Mouse (Mus musculus): ENCODE measurements around the gene Ccdc89.

Ccdc89 gene

DNA sequence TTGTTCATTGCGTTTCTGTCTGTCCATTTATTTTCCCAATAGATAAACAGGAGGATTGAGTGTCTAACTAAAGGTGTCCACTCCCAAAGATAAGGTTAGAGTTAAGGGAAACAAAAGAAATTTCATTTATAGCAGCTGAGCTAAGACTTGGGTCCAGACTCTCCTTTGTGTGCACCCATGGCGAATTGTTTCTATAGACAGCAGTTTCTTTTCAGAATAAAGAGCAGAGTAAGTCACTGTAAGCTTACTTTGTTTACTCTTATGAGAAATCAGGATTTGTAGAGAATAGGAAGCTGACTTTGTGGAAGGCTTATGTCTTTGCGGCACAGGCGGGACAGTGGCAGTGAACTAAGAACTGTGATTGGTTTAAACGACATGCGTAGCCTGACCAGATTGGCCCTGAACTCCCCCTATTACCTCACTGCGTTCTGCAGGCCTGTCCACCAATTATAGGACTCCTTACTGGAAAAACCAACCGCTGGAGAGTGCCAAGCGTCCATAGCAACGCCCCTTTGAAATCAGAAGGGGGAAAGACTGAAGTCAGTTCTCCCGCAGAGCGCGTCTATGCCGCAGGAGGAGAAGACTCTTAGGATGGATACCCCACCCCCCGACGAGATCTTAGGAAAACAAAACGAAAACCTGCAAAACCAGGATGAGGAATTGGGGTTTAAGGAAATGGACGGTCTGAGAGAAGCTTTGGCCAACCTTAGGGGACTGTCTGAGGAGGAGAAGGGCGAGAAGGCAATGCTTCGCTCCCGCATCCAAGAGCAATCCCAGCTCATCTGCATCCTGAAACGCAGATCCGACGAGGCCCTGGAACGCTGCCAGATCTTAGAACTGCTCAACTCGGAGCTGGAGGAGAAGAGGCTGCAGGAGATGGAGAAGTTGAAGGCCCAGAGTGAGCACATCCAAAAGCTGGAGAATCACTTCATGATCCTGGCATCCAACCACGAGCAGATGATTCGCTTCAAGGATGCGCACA lies at the start of gene Ccdc89:
Gene Ccdc89, plus strand, starts transcription at position 558 of the 982 bp plus-strand sequence.
- peak; percentile 74 to 80 for DNase-seq (ENCODE audit: low spot score in 2 of 2)

DNA sequence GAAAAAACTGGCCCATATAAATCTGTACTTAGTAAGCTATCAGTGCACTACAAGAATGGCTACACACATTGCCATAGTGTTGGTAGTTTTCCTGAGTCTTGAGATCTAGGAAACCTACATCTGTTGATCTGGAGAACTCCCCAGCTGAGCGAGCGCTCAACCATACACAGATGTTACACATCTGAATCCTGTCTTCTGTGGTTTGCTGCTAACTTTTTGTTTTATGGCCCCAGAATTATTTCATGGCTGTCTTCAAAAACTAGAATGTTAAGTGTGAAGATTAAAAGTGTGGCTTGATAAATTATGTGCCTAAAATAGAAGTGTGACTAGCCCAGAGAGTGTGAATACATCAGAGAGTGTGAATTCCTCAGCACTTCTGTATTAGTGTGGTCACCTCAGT lies 42.0 kb upstream of the Ccdc89 start:
- no peak for DNase-seq (ENCODE audit: low spot score in 2 of 2)

- peak; percentile 31 to 36 for DNase-seq (ENCODE audit: low spot score in 2 of 2)
Measured at GRCm38 (mm10) chr7:90386885-90387459, 39.4 kb upstream of the Ccdc89 start.

- DNase-seq (ENCODE audit: low spot score in 2 of 2), result no peak
Measured at GRCm38 (mm10) chr7:90389765-90390164, 36.6 kb upstream of the Ccdc89 start.

- DNase-seq (ENCODE audit: low spot score in 2 of 2), result no peak
Measured at GRCm38 (mm10) chr7:90395073-90395472, 31.3 kb upstream of the Ccdc89 start.

- no peak for DNase-seq (ENCODE audit: low spot score in 2 of 2)
Measured at GRCm38 (mm10) chr7:90395928-90396327, 30.4 kb upstream of the Ccdc89 start.

DNA sequence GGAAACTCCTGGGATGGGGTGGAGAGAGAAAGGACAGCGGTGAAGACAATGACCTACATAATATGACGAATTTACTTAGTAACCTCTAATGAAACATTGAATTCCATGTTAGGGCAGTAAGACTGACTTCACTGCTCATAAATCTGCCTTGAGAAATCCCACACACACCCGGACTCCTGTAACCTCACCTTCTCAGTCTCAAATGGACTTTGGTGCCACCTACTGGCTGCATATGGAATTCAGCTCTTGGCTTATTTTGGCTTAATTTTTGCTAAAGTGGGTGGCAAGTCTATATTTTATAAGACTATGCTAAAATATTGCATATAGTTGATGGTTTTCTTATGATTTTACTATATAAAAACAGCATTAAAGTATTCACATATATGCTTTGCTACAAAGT lies 16.4 kb upstream of the Ccdc89 start:
- peak in 1 of 2 experiments; percentile 42 for DNase-seq (ENCODE audit: low spot score in 2 of 2)

DNA sequence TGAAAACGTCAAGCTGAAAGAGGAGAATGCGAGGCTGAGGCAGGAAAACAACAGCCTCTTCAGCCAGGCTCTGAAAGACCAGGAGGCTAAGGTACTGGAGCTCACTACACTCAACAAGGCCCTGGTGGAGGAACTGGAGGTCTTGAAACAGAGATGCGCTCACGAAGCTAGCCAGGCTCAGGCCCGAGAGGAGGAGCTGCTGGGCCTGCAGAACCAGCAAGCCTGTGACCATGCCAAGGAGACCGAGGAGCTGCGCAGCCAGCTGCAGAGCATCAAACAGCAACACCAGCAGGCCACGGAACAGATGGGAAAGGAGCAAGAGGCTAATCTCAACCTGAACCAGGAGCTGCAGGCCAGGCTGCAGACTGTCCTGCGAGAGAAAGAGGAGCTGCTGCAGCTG lies 629 bp downstream of the Ccdc89 start:
- no peak for DNase-seq (ENCODE audit: low spot score in 2 of 2)

- no peak for DNase-seq (ENCODE audit: low spot score in 2 of 2)
Measured at GRCm38 (mm10) chr7:90432221-90432620, 5.8 kb downstream of the Ccdc89 start.

DNA sequence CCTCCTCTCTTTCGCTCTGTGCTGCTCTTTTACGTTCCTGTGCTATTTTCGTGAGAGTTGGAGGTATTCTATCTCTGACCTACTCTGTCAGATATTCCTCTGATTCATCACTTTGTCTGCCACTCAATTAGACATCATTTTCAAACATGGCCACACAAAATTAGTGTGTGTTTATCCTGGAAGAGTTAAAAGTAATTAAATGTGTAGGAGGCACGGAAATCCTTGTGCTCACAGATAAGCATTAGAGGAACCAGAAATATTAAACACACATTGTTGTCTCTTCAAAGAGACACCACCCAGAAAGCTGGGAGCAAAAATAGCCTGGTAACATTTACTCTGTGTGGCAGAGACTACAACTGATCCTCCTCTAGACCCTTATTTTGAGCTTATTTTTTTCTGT lies 13.7 kb downstream of the Ccdc89 start:
- DNase-seq (ENCODE audit: low spot score in 2 of 2), result no peak

DNA sequence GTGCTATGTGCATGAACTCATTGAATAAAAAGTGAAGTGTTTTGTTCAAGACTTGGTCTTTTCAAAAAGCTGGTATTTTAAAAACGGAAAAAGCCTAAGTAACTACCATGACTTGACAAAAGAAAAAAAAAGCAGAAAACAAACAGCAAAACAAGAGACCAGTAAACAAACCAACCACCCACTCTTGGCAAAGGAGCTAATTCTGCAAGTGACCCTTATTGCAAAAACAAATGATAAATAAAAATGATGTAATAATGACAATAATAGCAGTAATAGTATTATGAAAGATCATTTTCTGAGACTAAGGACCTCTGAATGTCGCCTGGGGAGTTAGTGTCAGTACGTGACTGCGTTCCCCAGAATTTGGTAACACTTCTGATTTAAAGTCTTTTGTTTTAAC lies 15.7 kb downstream of the Ccdc89 start:
- DNase-seq (ENCODE audit: low spot score in 2 of 2), result no peak

GRCm38 (mm10) chr7:90442518-90443080 lies 16.2 kb downstream of the Ccdc89 start, which contains the start of gene Crebzf:
Crebzf (plus strand) TSS chr7:90442729.
- peak; percentile 92 to 95 for DNase-seq (ENCODE audit: low spot score in 2 of 2)

DNA sequence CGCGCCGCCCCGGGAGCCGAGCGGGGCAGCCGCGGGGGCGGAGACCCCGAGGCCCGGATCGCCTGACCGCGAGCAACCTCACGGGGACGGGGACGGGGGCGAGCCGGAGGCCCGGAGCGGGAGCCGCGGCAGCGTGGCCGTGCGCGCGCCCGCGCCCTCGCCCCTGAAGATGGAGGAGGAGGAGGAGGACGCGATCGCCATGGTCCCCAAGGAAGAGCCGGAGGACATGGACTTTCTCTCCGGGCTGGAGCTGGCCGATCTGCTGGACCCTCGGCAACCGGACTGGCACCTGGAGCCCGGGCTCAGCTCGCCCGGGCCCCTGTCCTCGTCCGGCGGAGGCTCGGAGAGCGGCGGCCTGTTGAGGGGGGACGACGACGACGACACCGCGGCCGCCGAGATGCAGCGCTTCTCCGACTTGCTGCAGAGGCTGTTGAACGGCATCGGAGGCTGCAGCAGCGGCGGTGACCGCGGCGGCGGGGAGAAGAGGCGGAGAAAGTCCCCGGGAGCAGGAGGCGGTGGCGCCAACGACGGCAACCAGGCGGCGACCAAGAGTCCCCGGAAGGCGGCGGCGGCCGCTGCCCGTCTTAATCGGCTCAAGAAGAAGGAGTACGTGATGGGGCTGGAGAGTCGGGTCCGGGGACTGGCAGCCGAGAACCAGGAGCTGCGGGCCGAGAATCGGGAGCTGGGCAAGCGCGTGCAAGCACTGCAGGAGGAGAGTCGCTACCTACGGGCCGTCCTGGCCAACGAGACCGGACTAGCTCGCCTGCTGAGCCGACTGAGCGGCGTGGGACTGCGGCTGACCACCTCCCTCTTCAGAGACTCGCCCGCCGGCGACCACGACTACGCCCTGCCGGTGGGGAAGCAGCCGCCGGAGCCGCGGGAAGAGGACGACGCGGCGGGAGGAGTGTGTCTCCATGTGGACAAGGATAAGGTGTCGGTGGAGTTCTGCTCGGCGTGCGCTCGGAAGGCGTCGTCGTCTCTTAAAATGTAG lies 17.0 kb downstream of the Ccdc89 start:
- peak; percentile 58 to 76 for DNase-seq (ENCODE audit: low spot score in 2 of 2)

DNA sequence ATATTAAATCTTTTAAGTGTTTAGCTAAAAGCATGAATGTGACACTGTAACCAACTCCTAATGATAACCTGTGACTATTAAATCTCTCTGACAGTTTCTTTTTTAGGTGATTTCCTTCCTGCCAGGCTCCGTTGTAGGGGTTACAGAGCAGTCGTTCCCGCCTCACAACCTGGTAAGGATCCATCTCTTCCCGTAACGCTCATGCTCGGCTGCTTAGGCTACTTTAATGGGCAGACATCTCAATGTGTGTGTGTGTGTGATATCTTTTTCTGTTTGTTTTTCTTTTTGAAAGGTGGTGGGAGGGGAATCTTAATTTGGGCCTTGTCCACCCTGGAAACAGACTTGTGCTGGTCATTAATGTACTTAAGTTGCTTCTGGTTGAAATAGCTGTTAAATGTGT lies 17.8 kb downstream of the Ccdc89 start:
- DNase-seq (ENCODE audit: low spot score in 2 of 2), result no peak

DNA sequence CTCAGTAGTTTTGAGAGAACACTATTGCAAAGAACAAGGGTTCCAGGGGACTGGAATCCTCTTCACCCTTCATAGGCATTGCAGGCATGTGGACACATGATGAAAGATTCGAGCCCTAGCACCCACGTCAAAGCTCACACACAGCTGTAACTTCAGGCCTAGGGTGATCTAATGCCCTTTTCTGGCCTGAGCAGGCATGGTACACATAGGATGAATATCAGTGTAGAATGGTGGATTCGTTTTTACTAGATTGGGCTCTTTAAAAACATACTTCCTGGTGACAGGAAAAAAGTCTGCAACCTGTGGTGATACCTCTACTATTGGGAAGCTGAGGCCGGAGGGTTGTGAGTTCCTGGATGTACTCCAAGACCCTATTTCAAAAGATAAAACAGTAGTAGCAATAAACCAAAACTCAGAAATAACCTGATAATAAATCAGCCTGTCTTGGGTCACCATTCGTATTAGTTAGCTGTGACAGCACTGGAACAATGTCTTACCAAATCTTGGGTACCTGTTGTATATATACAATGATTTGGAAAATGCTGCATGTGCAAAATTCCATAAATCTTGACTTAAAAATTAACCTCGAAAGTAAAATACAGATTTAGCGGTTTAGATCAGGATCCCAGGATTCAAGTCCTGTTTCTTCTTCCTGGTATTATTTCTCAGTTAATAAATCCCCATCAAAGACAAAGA lies 29.9 kb downstream of the Ccdc89 start:
- no peak for DNase-seq (ENCODE audit: low spot score in 2 of 2)

- DNase-seq (ENCODE audit: low spot score in 2 of 2), result peak; percentile 76 to 82
Measured at GRCm38 (mm10) chr7:90456845-90457468, 30.6 kb downstream of the Ccdc89 start, which contains the start of gene Tmem126a. Tmem126a (minus strand) TSS chr7:90457229.

DNA sequence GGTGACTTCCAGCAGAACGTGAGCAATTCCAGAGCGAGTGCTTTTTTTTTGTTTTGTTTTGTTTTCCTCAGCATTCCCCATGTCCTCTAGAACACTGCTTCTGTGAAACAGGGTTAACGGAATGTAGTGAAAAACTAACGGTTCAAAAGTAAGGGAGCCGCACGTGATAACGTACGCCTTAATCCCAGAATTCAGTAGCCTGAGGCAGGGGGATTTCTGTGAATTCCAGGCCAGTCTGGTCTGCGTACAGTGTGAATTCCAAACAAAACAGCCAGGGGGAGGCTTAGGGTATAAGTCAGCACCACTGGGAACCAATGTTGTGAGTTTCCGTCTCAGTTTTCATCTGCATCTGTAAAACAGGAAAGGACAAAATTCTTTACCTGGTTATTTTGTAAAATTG lies 31.1 kb downstream of the Ccdc89 start:
- peak in 1 of 2 experiments; percentile 16 for DNase-seq (ENCODE audit: low spot score in 2 of 2)

DNA sequence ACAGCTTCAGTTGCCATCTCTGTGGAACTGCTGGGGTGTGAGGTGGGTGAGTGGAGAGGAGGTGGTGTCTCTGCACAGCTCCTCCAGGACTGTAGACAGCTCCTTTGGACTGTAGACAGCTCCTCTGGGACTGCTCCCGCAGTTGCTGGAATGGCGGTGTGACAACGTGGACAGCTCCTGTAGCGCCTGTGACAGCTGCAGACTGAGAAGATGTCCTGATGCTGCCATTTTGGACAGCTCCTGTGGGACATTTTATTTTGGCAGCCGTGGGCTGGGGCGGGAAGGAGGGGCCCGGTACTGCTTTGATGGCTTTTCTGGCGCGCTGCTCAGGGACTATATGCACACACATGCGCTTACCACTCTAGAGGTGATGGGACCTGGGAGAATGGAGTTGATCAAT lies 34.0 kb downstream of the Ccdc89 start:
- no peak for DNase-seq (ENCODE audit: low spot score in 2 of 2)

DNA sequence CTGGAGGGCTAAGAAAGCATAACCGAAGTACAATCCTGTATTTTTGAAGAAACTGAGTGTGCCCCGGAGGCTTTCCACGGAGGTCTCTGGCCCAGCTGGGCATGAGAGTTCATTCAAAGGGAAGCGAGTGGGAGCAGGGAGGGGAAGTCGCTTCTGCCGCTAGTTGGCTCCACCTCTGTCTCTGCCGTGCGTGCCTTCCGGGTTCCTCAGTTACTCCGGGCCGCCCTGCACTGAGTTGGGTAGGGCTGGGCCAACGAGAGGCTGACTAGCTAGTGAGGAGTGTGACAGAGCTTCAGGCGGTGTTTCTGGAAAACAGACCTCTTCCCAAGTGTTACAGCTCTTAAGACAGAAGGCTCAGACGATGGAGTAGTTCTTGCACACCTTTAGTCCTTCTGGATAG lies 34.6 kb downstream of the Ccdc89 start:
- DNase-seq (ENCODE audit: low spot score in 2 of 2), result no peak

DNA sequence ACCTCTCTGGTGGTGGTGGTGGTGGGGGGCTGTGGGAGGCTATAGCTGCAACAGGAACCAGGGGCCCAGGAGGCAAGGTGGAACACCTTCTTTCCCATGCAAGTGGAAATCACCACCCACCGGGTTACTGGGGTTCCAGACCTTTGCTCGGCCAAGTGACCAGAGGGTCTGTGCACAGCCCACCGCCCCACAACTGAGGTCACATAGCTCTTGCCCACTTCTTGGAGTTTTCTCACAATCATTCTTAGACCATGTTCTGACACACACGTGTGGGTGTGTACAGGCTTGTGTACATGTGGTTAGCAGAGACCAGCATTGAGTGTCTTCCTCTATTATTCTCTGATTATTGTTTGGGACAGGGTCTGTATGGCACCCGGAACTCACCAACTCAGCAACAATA lies 35.1 kb downstream of the Ccdc89 start:
- DNase-seq (ENCODE audit: low spot score in 2 of 2), result no peak

Measured in frontal cortex, postnatal 10 days (tissue).